Mouse (Mus musculus) thymus, adult 2 months (tissue): ENCODE measurements around the gene Pold1.

Source experiments
- CTCF ChIP-seq: fragments of 200-500 bp; IDR thresholded peaks from 2 replicates; pipeline ENCODE4 v1.5.1; 2012; ENCODE audit warnings: mild to moderate bottlenecking, control low read depth, low read length, moderate library complexity, borderline replicate concordance; ENCODE audit not compliant: control insufficient read depth, poor library complexity, insufficient read depth; ENCODE audit errors: extremely low read depth
- POLR2A ChIP-seq: fragments of 200-500 bp; IDR thresholded peaks from 2 replicates; pipeline ENCODE4 v1.6.1; 2012; ENCODE audit warnings: mild to moderate bottlenecking, low read length, control low read depth, moderate library complexity; ENCODE audit not compliant: control insufficient read depth, poor library complexity, insufficient read depth; ENCODE audit errors: extremely low read depth

- no peak for TF ChIP-seq CTCF
- no peak for TF ChIP-seq POLR2A
Measured at GRCm38 (mm10) chr7:44586518-44586917, 37.9 kb upstream of the Pold1 start.
